Mouse (Mus musculus) brain, embryonic 14.5 days (tissue): ENCODE measurements around the gene Acvr1. TPM values are rescaled to one million over a fixed set of nuclear protein-coding genes. Genes with fewer than 3 reads are reported as not detected.
A peak's percentile ranks its signal among the peaks of the same experiment; 100 is the strongest.

Source experiments
- DNase-seq: peaks from one replicate; pipeline ENCODE4 v3.0.0-alpha.2; 2011; ENCODE audit warnings: low read depth
- CTCF ChIP-seq: fragments of 200-500 bp; IDR thresholded peaks from 2 replicates; pipeline ENCODE4 v1.5.1; 2012; ENCODE audit warnings: inconsistent platforms, mild to moderate bottlenecking, moderate library complexity, borderline replicate concordance; ENCODE audit not compliant: insufficient read depth, insufficient read length; ENCODE audit errors: extremely low read depth
- POLR2A ChIP-seq: fragments of 200-500 bp; IDR thresholded peaks from 2 replicates; pipeline ENCODE4 v1.6.1; 2012; ENCODE audit warnings: mild to moderate bottlenecking, inconsistent platforms, borderline replicate concordance; ENCODE audit not compliant: poor library complexity, insufficient read depth, insufficient read length, severe bottlenecking; ENCODE audit errors: extremely low read depth
- polyA plus RNA-seq: library from polyadenylated mRNA; depleted of rRNA; stranded (reverse); fragments of >200 nt; gene quantifications from 2 replicates; pipeline ENCODE4 v1.2.3, GENCODE M21; 2012

The Acvr1 gene
- polyA plus RNA-seq, 1 experiment: 19.9 TPM

GRCm38 (mm10) chr2:58530521-58530920 is 36.4 kb downstream of the Acvr1 start:
- peak; percentile 35 for DNase-seq
- TF ChIP-seq CTCF (no peak), POLR2A (no peak)

- TF ChIP-seq CTCF (no peak), POLR2A (no peak)
- DNase-seq: peak; percentile 70
Observed at GRCm38 (mm10) chr2:58529860-58530440, 37.0 kb downstream of the Acvr1 start.

- DNase-seq: peak; percentile 61
- TF ChIP-seq CTCF: no peak
- no peak for TF ChIP-seq POLR2A
Observed at GRCm38 (mm10) chr2:58529384-58529783, 37.6 kb downstream of the Acvr1 start.

GRCm38 (mm10) chr2:58527786-58528185 is 39.2 kb downstream of the Acvr1 start:
- TF ChIP-seq POLR2A (no peak), CTCF (no peak)
- DNase-seq: no peak

- DNase-seq: peak; percentile 61
- TF ChIP-seq POLR2A: no peak
- TF ChIP-seq CTCF: no peak
Observed at GRCm38 (mm10) chr2:58524356-58524755, 42.6 kb downstream of the Acvr1 start.

- no peak for TF ChIP-seq POLR2A
- no peak for TF ChIP-seq CTCF
Observed at GRCm38 (mm10) chr2:58523894-58524293, 43.1 kb downstream of the Acvr1 start.

GRCm38 (mm10) chr2:58523097-58523496 is 43.9 kb downstream of the Acvr1 start:
- no peak for TF ChIP-seq POLR2A
- TF ChIP-seq CTCF: no peak
- DNase-seq: no peak

More at GRCm38 (mm10) chr2:58523894-58524293, 43.1 kb downstream of the Acvr1 start:
- DNase-seq: no peak

GRCm38 (mm10) chr2:58521621-58522020 is 45.3 kb downstream of the Acvr1 start:
- TF ChIP-seq CTCF: no peak
- TF ChIP-seq POLR2A: no peak
- DNase-seq: peak; percentile 31

GRCm38 (mm10) chr2:58520727-58521126 is 46.2 kb downstream of the Acvr1 start:
- TF ChIP-seq POLR2A: no peak
- TF ChIP-seq CTCF: no peak
- no peak for DNase-seq

- DNase-seq: no peak
- TF ChIP-seq POLR2A: no peak
- no peak for TF ChIP-seq CTCF
Observed at GRCm38 (mm10) chr2:58518517-58518916, 48.4 kb downstream of the Acvr1 start.

- DNase-seq: no peak
- TF ChIP-seq POLR2A (no peak), CTCF (no peak)
Observed at GRCm38 (mm10) chr2:58516920-58517319, 50.0 kb downstream of the Acvr1 start.

- TF ChIP-seq POLR2A: no peak
- TF ChIP-seq CTCF: no peak
- DNase-seq: peak; percentile 37
Observed at GRCm38 (mm10) chr2:58516000-58516399, 51.0 kb downstream of the Acvr1 start.
